Mouse (Mus musculus) lung, embryonic 14.5 days (tissue): ENCODE data around the gene Isca1. TPM values are rescaled to one million over a fixed set of nuclear protein-coding genes. Genes with fewer than 3 reads are reported as not detected.
"Not testable (repeated sequence)": the region's sequence is repeated elsewhere in the genome, so short reads cannot be mapped to it uniquely, and the experiment has no call there.

Experiments used
- ATAC-seq: fragments of 200-750 bp; cut with Nextera tagmentation; 2 replicates; pipeline ENCODE4 v1.8.0; 2017; ENCODE audit warnings: mild to moderate bottlenecking, moderate TSS enrichment, moderate library complexity; ENCODE audit not compliant: insufficient read depth
- DNase-seq: peaks from one replicate; pipeline ENCODE4 v3.0.0-alpha.2; 2015
- H3K27ac ChIP-seq: fragments of 300-500 bp; sonication (generic); 2 replicates; pipeline ENCODE4 v1.5.1; 2014; ENCODE audit warnings: low read depth, mild to moderate bottlenecking, moderate library complexity
- H3K27me3 ChIP-seq: fragments of 300-500 bp; sonication (generic); 2 replicates; pipeline ENCODE4 v1.6.1; 2014; ENCODE audit warnings: low read length, control low read depth; ENCODE audit not compliant: insufficient read depth
- H3K36me3 ChIP-seq: fragments of 300-500 bp; sonication (generic); 2 replicates; pipeline ENCODE4 v1.6.1; 2014; ENCODE audit warnings: control low read depth; ENCODE audit not compliant: insufficient read depth
- H3K4me1 ChIP-seq: fragments of 300-500 bp; sonication (generic); 2 replicates; pipeline ENCODE4 v1.6.1; 2014; ENCODE audit warnings: antibody characterized with exemption, control low read depth; ENCODE audit not compliant: insufficient read depth
- H3K4me2 ChIP-seq: fragments of 300-500 bp; sonication (generic); 2 replicates; pipeline ENCODE4 v1.6.1; 2014; ENCODE audit warnings: mild to moderate bottlenecking
- H3K4me3 ChIP-seq: fragments of 300-500 bp; sonication (generic); 2 replicates; pipeline ENCODE4 v1.5.1; 2014; ENCODE audit warnings: low read depth, low read length
- H3K9ac ChIP-seq: fragments of 300-500 bp; sonication (generic); 2 replicates; pipeline ENCODE4 v1.6.1; 2014
- H3K9me3 ChIP-seq: fragments of 300-500 bp; sonication (generic); 2 replicates; pipeline ENCODE4 v1.6.1; 2016; ENCODE audit warnings: low read depth, low read length, control low read depth
- CTCF ChIP-seq: IDR thresholded peaks from 2 replicates; pipeline ENCODE4 v1.5.1; 2016; ENCODE audit warnings: antibody characterized with exemption, low read depth
- WGBS: fragments of 180-500 bp; shearing (Covaris S2); extraction: QIAGEN DNeasy Blood & Tissue Kit; methylation state at CpG from one replicate; pipeline ENCODE4 v1.1.7; 2014; 5-methylcytosine and 5-hydroxymethylcytosine counted together
- polyA plus RNA-seq: library from polyadenylated mRNA; unstranded; fragments of >200 nt; fragmentation: Nextera tagmentation; extraction: Ambion mirVana; gene quantifications from 2 replicates; pipeline ENCODE4 v1.2.1, GENCODE M21; 2014

Isca1 gene
- polyA plus RNA-seq, 1 experiment from 2014 or later, result 105 TPM

GRCm38 (mm10) chr13:59796466-59796848 is 26.8 kb upstream of the Isca1 start:
- no peaks in the 10 kb centered on the region for H3K9me3 ChIP-seq
- no peak overlapping the region for H3K27ac ChIP-seq
- WGBS, result 90% methylated on average over 9 of the region's 9 CpGs
- peaks cover 97% of the 10 kb centered on the region for H3K36me3 ChIP-seq
- H3K4me3 ChIP-seq, result no peak overlapping the region
- H3K4me1 ChIP-seq, result no peaks in the 10 kb centered on the region
- no peak overlapping the region for H3K9ac ChIP-seq
- H3K27me3 ChIP-seq, result no peaks in the 10 kb centered on the region
- DNase-seq (no peak), ATAC-seq (no peak)
- TF ChIP-seq CTCF, result no peak
- no peak overlapping the region for H3K4me2 ChIP-seq

- WGBS, result 88% methylated on average over 6 of the region's 6 CpGs
- no peak overlapping the region for H3K4me3 ChIP-seq
- H3K27me3 ChIP-seq, result no peaks in the 10 kb centered on the region
- ATAC-seq, result 0 out of 2 replicates have a peak, but pooled peaks have one; percentile 14
- no peak overlapping the region for H3K27ac ChIP-seq
- TF ChIP-seq CTCF, result no peak
- H3K36me3 ChIP-seq, result peaks cover 97% of the 10 kb centered on the region
- no peak overlapping the region for H3K4me2 ChIP-seq
- no peak for DNase-seq
- no peaks in the 10 kb centered on the region for H3K9me3 ChIP-seq
- H3K9ac ChIP-seq, result no peak overlapping the region
- no peaks in the 10 kb centered on the region for H3K4me1 ChIP-seq
Measured at GRCm38 (mm10) chr13:59795807-59796465, 26.3 kb upstream of the Isca1 start.

- no peak for TF ChIP-seq CTCF
- no peak overlapping the region for H3K9ac ChIP-seq
- peaks cover 97% of the 10 kb centered on the region for H3K36me3 ChIP-seq
- no peak overlapping the region for H3K27ac ChIP-seq
- no peaks in the 10 kb centered on the region for H3K9me3 ChIP-seq
- DNase-seq (no peak), ATAC-seq (no peak)
- H3K27me3 ChIP-seq, result no peaks in the 10 kb centered on the region
- H3K4me1 ChIP-seq, result no peaks in the 10 kb centered on the region
- H3K4me2 ChIP-seq, result no peak overlapping the region
- 81% methylated on average over 1 of the region's 1 CpGs for WGBS
- no peak overlapping the region for H3K4me3 ChIP-seq
Measured at GRCm38 (mm10) chr13:59794786-59795185, 25.2 kb upstream of the Isca1 start.

- Histone ChIP-seq H3K9ac (no peak within 1 kb of the TSS), H3K4me1 (no peaks in the 10 kb centered on the region), H3K27me3 (no peaks in the 10 kb centered on the region), H3K9me3 (no peaks in the 10 kb centered on the region), H3K4me3 (no peak within 1 kb of the TSS), H3K36me3 (peaks cover 94% of the 10 kb centered on the region), H3K4me2 (no peak within 1 kb of the TSS), H3K27ac (no peak within 1 kb of the TSS)
- WGBS, result 75% methylated on average over 7 of the region's 7 CpGs
- ATAC-seq, result no peak
- no peak for TF ChIP-seq CTCF
- no peak for DNase-seq
Measured at GRCm38 (mm10) chr13:59782145-59782544, 12.5 kb upstream of the Isca1 start, which contains the start of gene Gm49354. Gene Gm49354, minus strand, starts transcription at chr13:59782245.

GRCm38 (mm10) chr13:59779744-59780264 is 10.2 kb upstream of the Isca1 start:
- DNase-seq, H3K9ac ChIP-seq, H3K4me3 ChIP-seq, H3K9me3 ChIP-seq, H3K27me3 ChIP-seq, ATAC-seq, H3K4me2 ChIP-seq, H3K4me1 ChIP-seq, H3K27ac ChIP-seq: not testable (repeated sequence)
- 97% methylated on average over 1 of the region's 1 CpGs for WGBS
- peak; percentile 29; the same call in 1 of the 2 replicates for TF ChIP-seq CTCF
- peaks cover 94% of the 10 kb centered on the region for H3K36me3 ChIP-seq

GRCm38 (mm10) chr13:59779213-59779612 is 9.6 kb upstream of the Isca1 start:
- H3K27me3 ChIP-seq, result no peaks in the 10 kb centered on the region
- DNase-seq, result no peak
- no peak for ATAC-seq
- no peak overlapping the region for H3K4me3 ChIP-seq
- H3K36me3 ChIP-seq, result peaks cover 91% of the 10 kb centered on the region
- no peak overlapping the region for H3K4me2 ChIP-seq
- no peaks in the 10 kb centered on the region for H3K9me3 ChIP-seq
- H3K27ac ChIP-seq, result no peak overlapping the region
- no peak overlapping the region for H3K9ac ChIP-seq
- TF ChIP-seq CTCF, result peak; percentile 30
- WGBS, result 80% methylated on average over 4 of the region's 4 CpGs
- no peaks in the 10 kb centered on the region for H3K4me1 ChIP-seq

GRCm38 (mm10) chr13:59775168-59775567 is 5.6 kb upstream of the Isca1 start:
- Histone ChIP-seq H3K4me3 (no peak overlapping the region), H3K27me3 (no peaks in the 10 kb centered on the region), H3K9ac (no peak overlapping the region), H3K27ac (no peak overlapping the region), H3K4me1 (peaks cover 4% of the 10 kb centered on the region; the same call in 1 of the 2 replicates), H3K9me3 (no peaks in the 10 kb centered on the region), H3K36me3 (peaks cover 69% of the 10 kb centered on the region), H3K4me2 (no peak overlapping the region)
- DNase-seq (peak; percentile 14), ATAC-seq (no peak)
- no peak for TF ChIP-seq CTCF
- 75% methylated on average over 3 of the region's 3 CpGs for WGBS
